Mouse (Mus musculus) MEL (cell line): ENCODE results near the gene Ppp1r15b.

Source experiments
- CTCF ChIP-seq, 3 experiments: IDR thresholded peaks in 2 of 3; conservative IDR thresholded peaks in 1 of 3; 2 replicates each; pipeline ENCODE4 v1.5.1; 2011 to 2012; ENCODE audit warnings: low read length in 3 of 3, low read depth in 2 of 3, mild to moderate bottlenecking in 2 of 3, improper control_type of control experiment in 1 of 3, inconsistent platforms in 1 of 3, mixed read lengths in 1 of 3, moderate library complexity in 1 of 3; ENCODE audit not compliant: control insufficient read depth in 1 of 3, insufficient read depth in 1 of 3, poor library complexity in 1 of 3, severe bottlenecking in 1 of 3
- EP300 ChIP-seq, 2 experiments: IDR thresholded peaks; 2 replicates each; pipeline ENCODE4 v1.6.1; 2011; ENCODE audit warnings: improper control_type of control experiment in 2 of 2, low read length in 2 of 2, low read depth in 1 of 2, mild to moderate bottlenecking in 1 of 2
- HCFC1 ChIP-seq: IDR thresholded peaks from 2 replicates; pipeline ENCODE4 v1.6.1; 2012; ENCODE audit warnings: low read depth, mild to moderate bottlenecking, inconsistent platforms, low read length, improper control_type of control experiment, moderate library complexity
- JUND ChIP-seq: IDR thresholded peaks from 2 replicates; pipeline ENCODE4 v1.6.1; 2011; ENCODE audit warnings: low read depth, mild to moderate bottlenecking, improper control_type of control experiment, low read length
- MXI1 ChIP-seq: IDR thresholded peaks from 2 replicates; pipeline ENCODE4 v1.6.1; 2011; ENCODE audit warnings: mild to moderate bottlenecking, low read depth, low read length, improper control_type of control experiment
- MYC ChIP-seq: IDR thresholded peaks from 2 replicates; pipeline ENCODE4 v1.6.1; 2011; ENCODE audit warnings: low read depth, mild to moderate bottlenecking, low read length, improper control_type of control experiment, moderate library complexity
- NRF1 ChIP-seq: IDR thresholded peaks from 2 replicates; pipeline ENCODE4 v1.6.1; 2014; ENCODE audit warnings: low read depth, mild to moderate bottlenecking, inconsistent platforms, low read length, improper control_type of control experiment, moderate library complexity; ENCODE audit not compliant: poor library complexity, insufficient read depth, severe bottlenecking
- POLR2A ChIP-seq, 2 experiments: IDR thresholded peaks; 2 replicates each; pipeline ENCODE4 v1.6.1; 2011 to 2012; ENCODE audit warnings: low read length in 2 of 2, mild to moderate bottlenecking in 2 of 2, control low read depth in 1 of 2, improper control_type of control experiment in 1 of 2, low read depth in 1 of 2, moderate library complexity in 1 of 2; ENCODE audit not compliant: control insufficient read depth in 1 of 2, insufficient read depth in 1 of 2, poor library complexity in 1 of 2
- RCOR1 ChIP-seq: IDR thresholded peaks from 2 replicates; pipeline ENCODE4 v1.6.1; 2012; ENCODE audit warnings: low read depth, mild to moderate bottlenecking, inconsistent platforms, low read length, improper control_type of control experiment
- SMC3 ChIP-seq: IDR thresholded peaks from 2 replicates; pipeline ENCODE4 v1.6.1; 2011; ENCODE audit warnings: low read depth, low read length, improper control_type of control experiment
- TCF12 ChIP-seq: IDR thresholded peaks from 2 replicates; pipeline ENCODE4 v1.6.1; 2014; ENCODE audit warnings: low read depth, mild to moderate bottlenecking, inconsistent platforms, low read length, improper control_type of control experiment, moderate library complexity
- USF1 ChIP-seq: IDR thresholded peaks from 2 replicates; pipeline ENCODE4 v1.6.1; 2014; ENCODE audit warnings: low read depth, mild to moderate bottlenecking, inconsistent platforms, low read length, improper control_type of control experiment, moderate library complexity

- TF ChIP-seq NRF1 (no peak), CTCF (IDR thresholded peaks at IDR 0.05 in 2 of 3, conservative IDR thresholded peaks at IDR 0.05 in 1 of 3; ENCODE audit: control insufficient read depth in 1 of 3, insufficient read depth in 1 of 3, low read depth in 2 of 3, low read length in 3 of 3, poor library complexity in 1 of 3, severe bottlenecking in 1 of 3) (no peak), POLR2A (IDR thresholded peaks at IDR 0.05; ENCODE audit: control insufficient read depth in 1 of 2, insufficient read depth in 1 of 2, low read depth in 1 of 2, low read length in 2 of 2, poor library complexity in 1 of 2) (no peak), HCFC1 (no peak), EP300 (IDR thresholded peaks at IDR 0.05; ENCODE audit: low read depth in 1 of 2, low read length in 2 of 2) (no peak), MXI1 (no peak), TCF12 (no peak), JUND (no peak), SMC3 (no peak), RCOR1 (no peak), MYC (no peak), USF1 (no peak)
Measured at GRCm38 (mm10) chr1:133138401-133138800, 7.5 kb downstream of the Ppp1r15b start.
